Mouse (Mus musculus) limb, embryonic 14.5 days (tissue): ENCODE results near the gene Abraxas2. TPM values are rescaled to one million over a fixed set of nuclear protein-coding genes. Genes with fewer than 3 reads are reported as not detected.

Experiments
- ATAC-seq: fragments of 200-750 bp; cut with Nextera tagmentation; 2 replicates; pipeline ENCODE4 v1.8.0; 2017; ENCODE audit warnings: low read depth, moderate number of reproducible peaks, moderate TSS enrichment; ENCODE audit not compliant: low FRiP score
- DNase-seq: peaks from one replicate; pipeline ENCODE4 v3.0.0-alpha.2; 2015; ENCODE audit warnings: low spot score
- H3K27ac ChIP-seq: fragments of 300-500 bp; sonication (generic); replicated peaks from 2 replicates; pipeline ENCODE4 v1.5.1; 2014; ENCODE audit warnings: low read depth, mild to moderate bottlenecking, low read length, moderate library complexity, mixed read lengths
- H3K27me3 ChIP-seq: fragments of 300-500 bp; sonication (generic); 2 replicates; pipeline ENCODE4 v1.6.1; 2014; ENCODE audit warnings: low read length, mixed read lengths; ENCODE audit not compliant: control insufficient read depth, insufficient read depth
- H3K36me3 ChIP-seq: fragments of 300-500 bp; sonication (generic); 2 replicates; pipeline ENCODE4 v1.6.1; 2014; ENCODE audit warnings: mild to moderate bottlenecking, low read length, moderate library complexity, mixed read lengths; ENCODE audit not compliant: control insufficient read depth, insufficient read depth
- H3K4me1 ChIP-seq: fragments of 300-500 bp; sonication (generic); 2 replicates; pipeline ENCODE4 v1.6.1; 2014; ENCODE audit warnings: antibody characterized with exemption, low read length, mixed read lengths; ENCODE audit not compliant: control insufficient read depth, insufficient read depth
- H3K4me2 ChIP-seq: fragments of 300-500 bp; sonication (generic); replicated peaks from 2 replicates; pipeline ENCODE4 v1.6.1; 2014; ENCODE audit warnings: low read depth, mild to moderate bottlenecking, low read length, moderate library complexity; ENCODE audit not compliant: severe bottlenecking
- H3K4me3 ChIP-seq: fragments of 300-500 bp; sonication (generic); replicated peaks from 2 replicates; pipeline ENCODE4 v1.5.1; 2014; ENCODE audit warnings: low read length
- H3K9ac ChIP-seq: fragments of 300-500 bp; sonication (generic); 2 replicates; pipeline ENCODE4 v1.6.1; 2014; ENCODE audit warnings: mild to moderate bottlenecking, low read depth, low read length, moderate library complexity; ENCODE audit not compliant: severe bottlenecking
- H3K9me3 ChIP-seq: fragments of 300-500 bp; sonication (generic); 2 replicates; pipeline ENCODE4 v1.6.1; 2016; ENCODE audit warnings: low read length; ENCODE audit not compliant: control insufficient read depth
- POLR2A ChIP-seq: fragments of 200-500 bp; IDR thresholded peaks from 2 replicates; pipeline ENCODE4 v1.8.0; 2012; ENCODE audit warnings: inconsistent platforms, mild to moderate bottlenecking, moderate library complexity, borderline replicate concordance; ENCODE audit not compliant: insufficient read depth, insufficient read length; ENCODE audit errors: extremely low read depth
- WGBS: fragments of 180-500 bp; shearing (Covaris S2); extraction: QIAGEN DNeasy Blood & Tissue Kit; methylation state at CpG from one replicate; pipeline ENCODE4 v1.1.7; 2014; 5-methylcytosine and 5-hydroxymethylcytosine counted together
- polyA plus RNA-seq, 2 experiments: library from polyadenylated mRNA; depleted of rRNA in 1 of 2; stranded (reverse) in 1 of 2; unstranded in 1 of 2; fragments of >200 nt; fragmentation: Nextera tagmentation in 1 of 2; extraction: Ambion mirVana in 1 of 2; gene quantifications; 2 replicates each; pipeline versions ENCODE4 v1.2.1 to v1.2.3; 2012 to 2014

Abraxas2 gene
- polyA plus RNA-seq, 2 experiments = 29.5 to 38.1 TPM

- 7% methylated on average over 23 of the region's 23 CpGs for WGBS
- Histone ChIP-seq H3K9ac (peak overlapping the region; percentile 92), H3K4me2 (peak overlapping the region; percentile 90), H3K27me3 (no peaks in the 10 kb centered on the region), H3K4me3 (peak overlapping the region; percentile 73), H3K27ac (peak overlapping the region; percentile 92), H3K9me3 (no peaks in the 10 kb centered on the region), H3K36me3 (0 out of 2 replicates have a peak, but pooled peaks cover under 1% of the 10 kb centered on the region), H3K4me1 (peaks cover 65% of the 10 kb centered on the region)
- ATAC-seq (0 out of 2 replicates have a peak, but pooled peaks have one; percentile 5), DNase-seq (peak; percentile 62)
- no peak for TF ChIP-seq POLR2A
Measured at GRCm38 (mm10) chr7:132811716-132812618, 47.1 kb upstream of the Abraxas2 start.

GRCm38 (mm10) chr7:132812619-132813415, 46.2 kb upstream of the Abraxas2 start:
- H3K9ac ChIP-seq = peak overlapping the region; percentile 92
- no peak for TF ChIP-seq POLR2A
- no peaks in the 10 kb centered on the region for H3K9me3 ChIP-seq
- H3K27me3 ChIP-seq = no peaks in the 10 kb centered on the region
- peak overlapping the region; percentile 92 for H3K27ac ChIP-seq
- peak overlapping the region; percentile 73 for H3K4me3 ChIP-seq
- H3K4me1 ChIP-seq = peaks cover 57% of the 10 kb centered on the region
- no peak for DNase-seq
- 0 out of 2 replicates have a peak, but pooled peaks cover 2% of the 10 kb centered on the region for H3K36me3 ChIP-seq
- under 1% methylated on average over 59 of the region's 59 CpGs for WGBS
- peak; percentile 24 for ATAC-seq
- peak overlapping the region; percentile 90 for H3K4me2 ChIP-seq

- Histone ChIP-seq H3K4me2 (peak within 1 kb of the TSS; percentile 90), H3K4me1 (peaks cover 49% of the 10 kb centered on the region), H3K36me3 (0 out of 2 replicates have a peak, but pooled peaks cover 2% of the 10 kb centered on the region), H3K27ac (peak within 1 kb of the TSS; percentile 92), H3K9me3 (no peaks in the 10 kb centered on the region), H3K27me3 (no peaks in the 10 kb centered on the region), H3K9ac (peak within 1 kb of the TSS; percentile 92), H3K4me3 (peak within 1 kb of the TSS; percentile 73)
- ATAC-seq = peak; percentile 71
- TF ChIP-seq POLR2A = 0 out of 2 replicates have a peak, but pooled peaks have one; percentile 43
- 0% methylated on average over 40 of the region's 85 CpGs for WGBS
- DNase-seq = peak; percentile 25
Measured at GRCm38 (mm10) chr7:132813416-132814088, 45.5 kb upstream of the Abraxas2 start, which contains the start of gene Fam53b. Gene Fam53b, minus strand, starts transcription at chr7:132813886.

GRCm38 (mm10) chr7:132814089-132814450, 45.0 kb upstream of the Abraxas2 start:
- Histone ChIP-seq H3K36me3 (0 out of 2 replicates have a peak, but pooled peaks cover 2% of the 10 kb centered on the region), H3K9me3 (no peaks in the 10 kb centered on the region), H3K4me2 (peak overlapping the region; percentile 90), H3K4me3 (peak overlapping the region; percentile 73), H3K4me1 (peaks cover 44% of the 10 kb centered on the region), H3K27me3 (no peaks in the 10 kb centered on the region), H3K27ac (peak overlapping the region; percentile 92), H3K9ac (peak overlapping the region; percentile 92)
- ATAC-seq = no peak
- TF ChIP-seq POLR2A = no peak
- under 1% methylated on average over 7 of the region's 7 CpGs for WGBS
- no peak for DNase-seq

- Histone ChIP-seq H3K4me2 (no peak overlapping the region; the same call in 1 of the 2 replicates), H3K4me3 (no peak overlapping the region), H3K36me3 (0 out of 2 replicates have a peak, but pooled peaks cover 2% of the 10 kb centered on the region), H3K27me3 (no peaks in the 10 kb centered on the region), H3K27ac (no peak overlapping the region), H3K9ac (no peak overlapping the region), H3K4me1 (peaks cover 34% of the 10 kb centered on the region), H3K9me3 (no peaks in the 10 kb centered on the region)
- peak; percentile 42 for DNase-seq
- no peak for ATAC-seq
- 16% methylated on average over 5 of the region's 5 CpGs for WGBS
- no peak for TF ChIP-seq POLR2A
Measured at GRCm38 (mm10) chr7:132815081-132815480, 43.9 kb upstream of the Abraxas2 start.
